Comparison of ENCODE assay signal across 11 mouse cellular contexts in the genomic region with DNA sequence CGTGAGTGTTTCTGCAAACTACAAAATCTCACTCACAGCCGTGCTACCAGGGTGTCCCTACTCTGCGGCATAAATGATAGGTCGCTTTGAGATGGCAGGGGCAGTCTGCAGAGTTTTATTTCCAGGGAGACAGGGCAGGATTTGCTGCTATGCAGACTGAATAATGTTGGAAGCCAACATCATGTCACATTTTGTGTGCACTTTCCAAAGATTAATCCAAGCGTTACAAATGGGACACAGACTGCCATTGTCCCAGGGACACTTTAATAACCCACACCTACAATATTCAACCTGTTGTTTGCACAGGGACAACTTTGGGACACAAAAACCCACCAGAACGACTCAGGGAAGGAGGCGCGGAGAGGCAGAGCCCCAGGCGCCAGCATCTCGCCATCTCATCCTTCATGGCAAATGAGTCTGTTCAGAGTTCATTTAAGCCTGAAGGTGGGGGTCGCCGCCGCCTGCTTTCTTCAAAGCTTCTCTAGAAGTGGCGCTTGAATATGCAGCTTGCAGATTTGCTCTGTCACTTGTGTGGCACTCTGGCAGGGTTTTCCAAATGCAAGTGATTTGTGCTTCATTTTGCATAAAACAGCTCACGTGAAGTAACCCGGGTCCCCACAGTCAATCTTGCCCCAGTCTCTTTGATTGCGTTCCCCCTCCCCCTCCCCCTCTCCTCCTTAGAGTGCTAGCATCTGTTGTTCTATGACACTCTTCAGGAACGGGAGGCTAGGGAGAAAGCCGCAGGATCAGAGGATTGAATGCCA. TPM values are rescaled to one million over a fixed set of nuclear protein-coding genes. Genes with fewer than 3 reads are reported as not detected.
DNase-seq lines count a peak whose midpoint lies in the region; ATAC-seq and TF ChIP-seq lines count a peak whose summit lies in the region.
"Had no signal": no experiment of that assay in that cellular context is flagged by ENCODE, and none has a peak within 500 bp of the region (broad histone marks: within the 10 kb centered on the region; RNA-seq: fewer than 3 reads in every experiment).

No protein-coding gene starts in this region.

- H3K36me3 ChIP-seq in stomach, embryonic 14.5 days (ENCODE audit: control insufficient read depth, insufficient read depth, low read length), result no peaks in the 10 kb centered on the region
- no peaks in the 10 kb centered on the region for H3K36me3 ChIP-seq in stomach, postnatal 0 days (ENCODE audit: control insufficient read depth, insufficient read depth, low read length)
- H3K36me3 ChIP-seq: liver, embryonic 15.5 days had no signal

- no peaks in the 10 kb centered on the region for H3K27me3 ChIP-seq in stomach, embryonic 14.5 days (ENCODE audit: control insufficient read depth, insufficient read depth, low read length)
- H3K27me3 ChIP-seq in stomach, postnatal 0 days (ENCODE audit: control insufficient read depth, insufficient read depth, low read length), result no peaks in the 10 kb centered on the region; the same call in 1 of the 2 replicates

- no peak overlapping the region for H3K4me3 ChIP-seq in stomach, embryonic 14.5 days (ENCODE audit: low read depth, low read length)
- no peak overlapping the region for H3K4me3 ChIP-seq in stomach, postnatal 0 days (ENCODE audit: low read depth, low read length)
- H3K4me3 ChIP-seq: liver, embryonic 15.5 days had no signal

- ATAC-seq in stomach, embryonic 14.5 days (ENCODE audit: insufficient number of reproducible peaks, insufficient read depth, low FRiP score, low read depth), result no peak
- no peak for ATAC-seq in stomach, postnatal 0 days (ENCODE audit: low FRiP score, low TSS enrichment)
- no peak for ATAC-seq in cerebellum, adult (ENCODE audit: insufficient number of reproducible peaks, low FRiP score, low TSS enrichment)

- no peak overlapping the region for H3K27ac ChIP-seq in stomach, embryonic 14.5 days (ENCODE audit: low read length)
- no peak overlapping the region for H3K27ac ChIP-seq in stomach, postnatal 0 days (replicated peaks)
- H3K27ac ChIP-seq: liver, embryonic 15.5 days had no signal

- no peaks in the 10 kb centered on the region for H3K9me3 ChIP-seq in stomach, embryonic 14.5 days (ENCODE audit: control insufficient read depth, low read depth, low read length)
- H3K9me3 ChIP-seq in stomach, postnatal 0 days (ENCODE audit: control insufficient read depth, low read length), result no peaks in the 10 kb centered on the region
- H3K9me3 ChIP-seq: liver, embryonic 15.5 days had no signal

- H3K9ac ChIP-seq in stomach, embryonic 14.5 days (replicated peaks; ENCODE audit: low read depth, low read length), result no peak overlapping the region
- no peak overlapping the region for H3K9ac ChIP-seq in stomach, postnatal 0 days (ENCODE audit: low read length)
- H3K9ac ChIP-seq: liver, embryonic 15.5 days had no signal

- peak; percentile 50 to 52 for DNase-seq in cerebellum, postnatal 10 days
- DNase-seq in cerebellum, adult 9-11 months, result no peak
- DNase-seq in stomach, postnatal 0 days (ENCODE audit: low spot score), result no peak
- DNase-seq in mesoderm, embryonic 11.5 days (ENCODE audit: low read depth, low spot score), result peak; percentile 61
- no peak for DNase-seq in c-Kit-positive CD71-positive TER-119-positive erythroid progenitor cells, embryonic 14.5 days (ENCODE audit: low spot score)
- no peak for DNase-seq in layer of hippocampus, postnatal 36 days

- no peak for TF ChIP-seq CTCF in stomach, postnatal 0 days (IDR thresholded peaks at IDR 0.05; ENCODE audit: low read depth)

- WGBS in stomach, embryonic 14.5 days, result 7% methylated on average over 19 of the region's 19 CpGs
- WGBS in stomach, postnatal 0 days, result 8% methylated on average over 19 of the region's 19 CpGs

- TF ChIP-seq EP300 in stomach, postnatal 0 days (optimal IDR thresholded peaks at IDR 0.05), result no peak

- no peaks in the 10 kb centered on the region for H3K4me1 ChIP-seq in stomach, embryonic 14.5 days (ENCODE audit: control insufficient read depth, insufficient read depth, low read length)
- no peaks in the 10 kb centered on the region for H3K4me1 ChIP-seq in stomach, postnatal 0 days (replicated peaks; ENCODE audit: control insufficient read depth, insufficient read depth)
- H3K4me1 ChIP-seq: liver, embryonic 15.5 days had no signal

- peak overlapping the region; percentile 22; the same call in 1 of the 2 replicates for H3K4me2 ChIP-seq in stomach, embryonic 14.5 days (replicated peaks; ENCODE audit: low read depth, low read length)
- H3K4me2 ChIP-seq in stomach, postnatal 0 days (replicated peaks; ENCODE audit: low read depth), result no peak overlapping the region
- H3K4me2 ChIP-seq: liver, embryonic 15.5 days had no signal

RNA-seq across cellular contexts. Expression of gene Atoh1, which starts 40.6 kb away (rescaled TPM):
- 0.38 TPM in 1 of 2 replicates, not detected in the other for polyA plus RNA-seq in stomach, embryonic 14.5 days (2014; fragmentation: Nextera tagmentation; extraction: Ambion mirVana)
- polyA plus RNA-seq in stomach, postnatal 0 days (2015; fragmentation: Nextera tagmentation; extraction: Ambion mirVana), result 0.07 and 0.11 TPM in 2 replicates
- not detected for total RNA-seq in layer of hippocampus, postnatal 36 days (2021)
- polyA plus RNA-seq: cortical plate, adult 2 months; liver, embryonic 15.5 days; testis, adult 2 months had no signal

Comparison
In these comparisons a context has a peak if more than half of its experiments do, and no peak if none do; other contexts are left out.
1. DNase-seq: peak in cerebellum, postnatal 10 days (2 of 2) and mesoderm, embryonic 11.5 days (single experiment); none in cerebellum, adult 9-11 months (single experiment), stomach, postnatal 0 days (single experiment), c-Kit-positive CD71-positive TER-119-positive erythroid progenitor cells, embryonic 14.5 days (single experiment) and layer of hippocampus, postnatal 36 days (0 of 2).